Mouse (Mus musculus) kidney, postnatal 0 days (tissue): ENCODE data around the gene Tctn1. TPM values are rescaled to one million over a fixed set of nuclear protein-coding genes. Genes with fewer than 3 reads are reported as not detected.

Experiments used
- ATAC-seq: fragments of 200-750 bp; cut with Nextera tagmentation; replicated peaks from 2 replicates; pipeline ENCODE4 v1.8.0; 2017; ENCODE audit warnings: low read depth, moderate number of reproducible peaks, moderate TSS enrichment, moderate library complexity; ENCODE audit not compliant: low FRiP score
- DNase-seq: peaks from one replicate; pipeline ENCODE4 v3.0.0-alpha.2; 2016; ENCODE audit warnings: low spot score
- H3K27ac ChIP-seq: fragments of 300-500 bp; sonication (generic); 2 replicates; pipeline ENCODE4 v1.5.1; 2014; ENCODE audit warnings: mild to moderate bottlenecking
- H3K27me3 ChIP-seq: fragments of 300-500 bp; sonication (generic); 2 replicates; pipeline ENCODE4 v1.6.1; 2014; ENCODE audit warnings: low read length, mixed read lengths; ENCODE audit not compliant: insufficient read depth
- H3K36me3 ChIP-seq: fragments of 300-500 bp; sonication (generic); 2 replicates; pipeline ENCODE4 v1.6.1; 2014; ENCODE audit warnings: low read length, mixed read lengths; ENCODE audit not compliant: insufficient read depth
- H3K4me1 ChIP-seq: fragments of 300-500 bp; sonication (generic); replicated peaks from 2 replicates; pipeline ENCODE4 v1.6.1; 2014; ENCODE audit warnings: antibody characterized with exemption, low read length, mixed read lengths; ENCODE audit not compliant: insufficient read depth
- H3K4me2 ChIP-seq: fragments of 300-500 bp; sonication (generic); 2 replicates; pipeline ENCODE4 v1.6.1; 2014; ENCODE audit warnings: mild to moderate bottlenecking, low read length, moderate library complexity, mixed read lengths
- H3K4me3 ChIP-seq: fragments of 300-500 bp; sonication (generic); replicated peaks from 2 replicates; pipeline ENCODE4 v1.5.1; 2014; ENCODE audit warnings: low read depth, low read length
- H3K9ac ChIP-seq: fragments of 300-500 bp; sonication (generic); 2 replicates; pipeline ENCODE4 v1.6.1; 2014; ENCODE audit warnings: low read depth, low read length
- H3K9me3 ChIP-seq: fragments of 300-500 bp; sonication (generic); replicated peaks from 2 replicates; pipeline ENCODE4 v1.6.1; 2016; ENCODE audit warnings: low read length, inconsistent platforms, mixed read lengths
- CTCF ChIP-seq: IDR thresholded peaks from 2 replicates; pipeline ENCODE4 v1.5.1; 2016; ENCODE audit warnings: antibody characterized with exemption, low read depth, mild to moderate bottlenecking, moderate library complexity
- WGBS: fragments of 180-500 bp; shearing (Covaris S2); extraction: QIAGEN DNeasy Blood & Tissue Kit; methylation state at CpG from one replicate; pipeline ENCODE4 v1.1.7; 2014; 5-methylcytosine and 5-hydroxymethylcytosine counted together
- polyA plus RNA-seq: library from polyadenylated mRNA; unstranded; fragments of >200 nt; fragmentation: Nextera tagmentation; extraction: Ambion mirVana; gene quantifications from 2 replicates; pipeline ENCODE4 v1.2.1, GENCODE M21; 2015

Gene Tctn1
- polyA plus RNA-seq, 1 experiment from 2014 or later, result 5.2 TPM

GRCm38 (mm10) chr5:122200872-122201271 lies 63.4 kb downstream of the Tctn1 start:
- no peak overlapping the region for H3K4me3 ChIP-seq
- no peak overlapping the region for H3K9ac ChIP-seq
- DNase-seq, result no peak
- H3K9me3 ChIP-seq, result no peaks in the 10 kb centered on the region
- TF ChIP-seq CTCF, result no peak
- no peaks in the 10 kb centered on the region for H3K36me3 ChIP-seq
- no peak overlapping the region for H3K27ac ChIP-seq
- no peaks in the 10 kb centered on the region for H3K27me3 ChIP-seq
- H3K4me2 ChIP-seq, result no peak overlapping the region
- no peaks in the 10 kb centered on the region for H3K4me1 ChIP-seq
- no peak for ATAC-seq
- 73% methylated on average over 4 of the region's 4 CpGs for WGBS

- peak; percentile 27; the same call in 1 of the 2 replicates for TF ChIP-seq CTCF
- no peak overlapping the region for H3K4me3 ChIP-seq
- no peak overlapping the region for H3K4me2 ChIP-seq
- H3K4me1 ChIP-seq, result no peaks in the 10 kb centered on the region
- H3K9me3 ChIP-seq, result no peaks in the 10 kb centered on the region
- 39% methylated on average over 3 of the region's 4 CpGs for WGBS
- H3K9ac ChIP-seq, result no peak overlapping the region
- no peak for ATAC-seq
- H3K27me3 ChIP-seq, result no peaks in the 10 kb centered on the region
- H3K27ac ChIP-seq, result 0 out of 2 replicates have a peak overlapping the region, but pooled peaks have one; percentile 61
- no peak for DNase-seq
- H3K36me3 ChIP-seq, result no peaks in the 10 kb centered on the region
Measured at GRCm38 (mm10) chr5:122192347-122192746, 71.9 kb downstream of the Tctn1 start.

- ATAC-seq, result peak; percentile 86
- Histone ChIP-seq H3K27ac (peak overlapping the region; percentile 61), H3K9ac (no peak overlapping the region), H3K4me1 (no peaks in the 10 kb centered on the region), H3K9me3 (no peaks in the 10 kb centered on the region), H3K27me3 (no peaks in the 10 kb centered on the region), H3K36me3 (no peaks in the 10 kb centered on the region), H3K4me2 (no peak overlapping the region), H3K4me3 (no peak overlapping the region)
- WGBS, result 48% methylated on average over 12 of the region's 12 CpGs
- DNase-seq, result peak; percentile 22
- TF ChIP-seq CTCF, result no peak
Measured at GRCm38 (mm10) chr5:122191269-122192063, 72.8 kb downstream of the Tctn1 start.

GRCm38 (mm10) chr5:122190465-122190864 lies 73.8 kb downstream of the Tctn1 start:
- H3K4me1 ChIP-seq, result no peaks in the 10 kb centered on the region

GRCm38 (mm10) chr5:122189115-122189514 lies 75.1 kb downstream of the Tctn1 start:
- H3K9me3 ChIP-seq, result no peaks in the 10 kb centered on the region
- no peak for TF ChIP-seq CTCF
- ATAC-seq, result no peak

More at GRCm38 (mm10) chr5:122190465-122190864, 73.8 kb downstream of the Tctn1 start:
- TF ChIP-seq CTCF, result no peak
- 70% methylated on average over 7 of the region's 7 CpGs for WGBS
- Histone ChIP-seq H3K27me3 (no peaks in the 10 kb centered on the region), H3K27ac (no peak overlapping the region), H3K36me3 (no peaks in the 10 kb centered on the region), H3K9me3 (no peaks in the 10 kb centered on the region), H3K4me2 (no peak overlapping the region), H3K4me3 (no peak overlapping the region), H3K9ac (no peak overlapping the region)
- DNase-seq (no peak), ATAC-seq (no peak)

More at GRCm38 (mm10) chr5:122189115-122189514, 75.1 kb downstream of the Tctn1 start:
- WGBS, result 40% methylated on average over 3 of the region's 3 CpGs
- Histone ChIP-seq H3K4me1 (no peaks in the 10 kb centered on the region), H3K9ac (no peak overlapping the region), H3K36me3 (no peaks in the 10 kb centered on the region), H3K27ac (no peak overlapping the region), H3K4me2 (no peak overlapping the region), H3K27me3 (no peaks in the 10 kb centered on the region), H3K4me3 (no peak overlapping the region)
- no peak for DNase-seq

Other genes with a start within 250 kb of the Tctn1 start
- gene Cux2, start 214.4 kb downstream of the Tctn1 start, polyA plus RNA-seq, result 5.1 and 5.9 TPM in 2 replicates
- gene Myl2, start 163.5 kb downstream of the Tctn1 start, polyA plus RNA-seq, result 0.80 and 1.4 TPM in 2 replicates
- not detected in 2 replicates for gene Ccdc63, start 123.6 kb downstream of the Tctn1 start, polyA plus RNA-seq
- gene Ppp1cc, start 106.2 kb downstream of the Tctn1 start, polyA plus RNA-seq, result 203 and 220 TPM in 2 replicates
- 12.2 and 13.5 TPM in 2 replicates for gene Hvcn1, start 57.7 kb downstream of the Tctn1 start, polyA plus RNA-seq
- 10.4 and 12.1 TPM in 2 replicates for gene Pptc7, start 19.9 kb upstream of the Tctn1 start, polyA plus RNA-seq
- gene Rad9b, start 89.8 kb upstream of the Tctn1 start, polyA plus RNA-seq, result 11.3 and 11.8 TPM in 2 replicates
- gene Vps29, start 89.9 kb upstream of the Tctn1 start, polyA plus RNA-seq, result 295 and 301 TPM in 2 replicates
- 64.4 and 64.5 TPM in 2 replicates for gene Gpn3, start 107.4 kb upstream of the Tctn1 start, polyA plus RNA-seq
- gene Fam216a, start 107.9 kb upstream of the Tctn1 start, polyA plus RNA-seq, result 55.7 and 61.0 TPM in 2 replicates
- 136 and 141 TPM in 2 replicates for gene Arpc3, start 127.4 kb upstream of the Tctn1 start, polyA plus RNA-seq
- gene Anapc7, start 157.2 kb upstream of the Tctn1 start, polyA plus RNA-seq, result 37.5 and 42.0 TPM in 2 replicates
- gene Atp2a2, start 237.8 kb upstream of the Tctn1 start, polyA plus RNA-seq, result 37.8 and 38.5 TPM in 2 replicates